Mouse (Mus musculus): ENCODE results near the gene Arhgef19.

- no peak for TF ChIP-seq CTCF (IDR thresholded peaks at IDR 0.05 in 2 of 3, conservative IDR thresholded peaks at IDR 0.05 in 1 of 3; ENCODE audit: control insufficient read depth in 1 of 3, insufficient read depth in 1 of 3, low read depth in 2 of 3, low read length in 3 of 3, poor library complexity in 1 of 3, severe bottlenecking in 1 of 3)
- no peak for TF ChIP-seq CHD1 (IDR thresholded peaks at IDR 0.05; ENCODE audit: low read depth, low read length)
- no peak for TF ChIP-seq EP300 (IDR thresholded peaks at IDR 0.05; ENCODE audit: low read depth in 1 of 2, low read length in 2 of 2)
- TF ChIP-seq POLR2A (IDR thresholded peaks at IDR 0.05; ENCODE audit: control insufficient read depth in 1 of 2, insufficient read depth in 1 of 2, low read depth in 1 of 2, low read length in 2 of 2, poor library complexity in 1 of 2): no peak
- TF ChIP-seq MAZ (IDR thresholded peaks at IDR 0.05; ENCODE audit: low read depth, low read length): no peak
- TF ChIP-seq POLR2AphosphoS2 (IDR thresholded peaks at IDR 0.05; ENCODE audit: low read length): no peak
- TF ChIP-seq MEF2A (IDR thresholded peaks at IDR 0.05; ENCODE audit: extremely low read depth, insufficient replicate concordance, low read depth, low read length, poor library complexity, severe bottlenecking): no peak
- TF ChIP-seq ZMIZ1 (IDR thresholded peaks at IDR 0.05; ENCODE audit: low read depth, low read length): no peak
- no peak for TF ChIP-seq USF2 (IDR thresholded peaks at IDR 0.05; ENCODE audit: borderline replicate concordance in 1 of 2, insufficient read depth in 1 of 2, low read depth in 1 of 2, low read length in 2 of 2)
- no peak for TF ChIP-seq SMC3 (IDR thresholded peaks at IDR 0.05; ENCODE audit: low read depth, low read length)
- TF ChIP-seq E2F4 (IDR thresholded peaks at IDR 0.05; ENCODE audit: borderline replicate concordance, low read depth, low read length): no peak
- TF ChIP-seq RAD21 (IDR thresholded peaks at IDR 0.05; ENCODE audit: low read depth, low read length): no peak
- TF ChIP-seq ZNF384 (IDR thresholded peaks at IDR 0.05; ENCODE audit: low read depth, low read length): no peak
Measured at GRCm38 (mm10) chr4:141279783-141280182, 40.5 kb downstream of the Arhgef19 start.
